7 mouse cellular contexts compared by ENCODE assay signal in the genomic region with DNA sequence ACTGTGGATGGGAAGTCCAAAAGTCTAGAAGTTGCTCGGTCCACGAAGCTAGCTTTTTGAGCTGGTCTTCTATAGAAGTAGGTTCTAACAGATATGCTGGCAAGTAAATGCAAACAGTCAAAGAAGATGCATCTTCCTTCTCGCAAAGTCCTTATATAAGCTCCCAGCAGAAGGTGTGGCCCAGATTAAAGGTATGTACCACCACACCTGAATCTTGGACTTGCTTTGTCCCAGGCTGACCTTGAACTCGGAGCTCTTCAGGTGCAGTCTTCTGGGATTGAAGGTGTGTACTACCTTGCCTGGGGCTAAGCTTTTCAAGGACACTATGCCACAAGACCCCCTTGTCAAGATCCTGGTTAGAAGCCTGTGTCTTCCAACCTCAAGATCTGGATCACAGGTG. TPM values are rescaled to one million over a fixed set of nuclear protein-coding genes. Genes with fewer than 3 reads are reported as not detected.
DNase-seq lines count a peak whose midpoint lies in the region; ATAC-seq lines count a peak whose summit lies in the region.

A gene (minus strand): TSS at position 101 of the 400 bp plus-strand sequence.

- ATAC-seq in limb, embryonic 15.5 days (ENCODE audit: insufficient number of reproducible peaks, low FRiP score, low TSS enrichment, low read depth) = no peak
- no peak for ATAC-seq in stomach, embryonic 16.5 days (ENCODE audit: insufficient read depth, low FRiP score)

- no peak within 1 kb of the TSS for H3K4me2 ChIP-seq in limb, embryonic 15.5 days
- H3K4me2 ChIP-seq in stomach, embryonic 16.5 days (ENCODE audit: low read depth, low read length) = no peak within 1 kb of the TSS

- no peaks in the 10 kb centered on the region for H3K9me3 ChIP-seq in forebrain, embryonic 10.5 days
- no peaks in the 10 kb centered on the region for H3K9me3 ChIP-seq in limb, embryonic 15.5 days
- no peaks in the 10 kb centered on the region for H3K9me3 ChIP-seq in stomach, embryonic 16.5 days (replicated peaks; ENCODE audit: control insufficient read depth, low read length)

- H3K4me3 ChIP-seq in forebrain, embryonic 10.5 days = no peak within 1 kb of the TSS
- no peak within 1 kb of the TSS for H3K4me3 ChIP-seq in limb, embryonic 15.5 days
- no peak within 1 kb of the TSS for H3K4me3 ChIP-seq in stomach, embryonic 16.5 days (replicated peaks; ENCODE audit: low read length)

- H3K36me3 ChIP-seq in forebrain, embryonic 10.5 days (replicated peaks) = no peaks in the 10 kb centered on the region
- H3K36me3 ChIP-seq in limb, embryonic 15.5 days = no peaks in the 10 kb centered on the region
- no peaks in the 10 kb centered on the region for H3K36me3 ChIP-seq in stomach, embryonic 16.5 days (ENCODE audit: control insufficient read depth, insufficient read depth, low read length)

- no peak within 1 kb of the TSS for H3K9ac ChIP-seq in limb, embryonic 15.5 days
- H3K9ac ChIP-seq in stomach, embryonic 16.5 days (ENCODE audit: low read length) = no peak within 1 kb of the TSS

- H3K4me1 ChIP-seq in forebrain, embryonic 10.5 days = 0 out of 2 replicates have a peak, but pooled peaks cover under 1% of the 10 kb centered on the region
- no peaks in the 10 kb centered on the region for H3K4me1 ChIP-seq in limb, embryonic 15.5 days
- 0 out of 2 replicates have a peak, but pooled peaks cover under 1% of the 10 kb centered on the region for H3K4me1 ChIP-seq in stomach, embryonic 16.5 days (ENCODE audit: control insufficient read depth, insufficient read depth, low read length)

- WGBS in forebrain, embryonic 10.5 days = 88% methylated on average over 4 of the region's 4 CpGs
- WGBS in limb, embryonic 15.5 days = 84% methylated on average over 4 of the region's 4 CpGs
- WGBS in stomach, embryonic 16.5 days = 87% methylated on average over 4 of the region's 4 CpGs

- no peaks in the 10 kb centered on the region for H3K27me3 ChIP-seq in forebrain, embryonic 10.5 days (ENCODE audit: poor library complexity, severe bottlenecking)
- no peaks in the 10 kb centered on the region for H3K27me3 ChIP-seq in limb, embryonic 15.5 days
- H3K27me3 ChIP-seq in stomach, embryonic 16.5 days (ENCODE audit: control insufficient read depth, insufficient read depth, low read length) = no peaks in the 10 kb centered on the region

- DNase-seq in urinary bladder, adult 2 months (ENCODE audit: low spot score) = no peak
- DNase-seq in urinary bladder, postnatal 36 days (ENCODE audit: low spot score in 2 of 2) = no peak
- no peak for DNase-seq in forebrain, embryonic 10.5 days (ENCODE audit: extremely low spot score, low spot score)
- DNase-seq in heart, postnatal 4 days = no peak
- DNase-seq in ovary, adult 18-20 months (ENCODE audit: low spot score) = no peak

- no peak within 1 kb of the TSS for H3K27ac ChIP-seq in forebrain, embryonic 10.5 days
- no peak within 1 kb of the TSS for H3K27ac ChIP-seq in limb, embryonic 15.5 days
- no peak within 1 kb of the TSS for H3K27ac ChIP-seq in stomach, embryonic 16.5 days (ENCODE audit: low read length)

RNA-seq across cellular contexts. Expression of the gene that starts here (rescaled TPM):
- polyA plus RNA-seq in urinary bladder, adult 2 months (2012; rRNA removed) = 69.4 and 76.6 TPM in 2 replicates
- 128 and 131 TPM in 2 replicates for polyA plus RNA-seq in forebrain, embryonic 10.5 days (2016; fragmentation: Nextera tagmentation; extraction: Ambion mirVana)
- total RNA-seq in heart, postnatal 4 days (2021) = 10 to 100 TPM; 90.3 to 96.0 TPM
- polyA plus RNA-seq in limb, embryonic 15.5 days (2015; fragmentation: Nextera tagmentation; extraction: Ambion mirVana) = 92.8 and 94.6 TPM in 2 replicates
- 79.8 and 81.7 TPM in 2 replicates for polyA plus RNA-seq in stomach, embryonic 16.5 days (2015; fragmentation: Nextera tagmentation; extraction: Ambion mirVana)
